Mouse (Mus musculus): ENCODE measurements at regions not wholly inside any gene's neighbourhood (a gene's known extent, or its start where the extent isn't known, plus 50 kb on each side); places are given as distances from the start of the nearest gene placed in this dataset.

DNA sequence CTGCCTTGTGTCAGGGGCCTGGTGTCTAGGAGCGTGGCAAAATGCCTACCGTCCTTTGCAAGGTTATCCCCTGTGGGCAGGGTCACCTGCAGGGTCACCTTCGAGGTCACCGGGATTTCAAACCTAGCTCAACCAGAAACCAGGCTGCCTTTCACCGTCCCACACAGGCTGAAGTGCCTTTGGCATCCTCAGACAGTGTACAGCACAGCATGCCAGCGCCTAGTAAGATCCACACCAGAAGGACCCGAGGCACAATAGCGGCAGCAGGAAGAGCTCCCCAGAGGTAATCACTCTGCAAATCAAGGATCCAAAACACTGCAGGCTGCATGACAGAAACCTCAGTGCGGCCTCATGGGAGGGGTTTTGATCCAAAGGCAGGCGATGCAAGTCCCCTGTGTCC is 155.9 kb downstream of the 2410131K14Rik start:
- no peak overlapping the region for H3K27ac ChIP-seq
- no peaks in the 10 kb centered on the region for H3K4me1 ChIP-seq (replicated peaks; ENCODE audit: insufficient read depth, low read length)
- WGBS, result 56% methylated on average over 10 of the region's 10 CpGs
- no peak overlapping the region for H3K9ac ChIP-seq (ENCODE audit: low read depth, low read length)
- no peak overlapping the region for H3K4me2 ChIP-seq (ENCODE audit: low read length)
- TF ChIP-seq CTCF (IDR thresholded peaks at IDR 0.05; ENCODE audit: low read depth), result no peak
- H3K4me3 ChIP-seq (replicated peaks; ENCODE audit: low read depth, low read length), result no peak overlapping the region
- peaks cover 7% of the 10 kb centered on the region; the same call in 1 of the 2 replicates for H3K9me3 ChIP-seq (replicated peaks; ENCODE audit: low read length)
- no peak for DNase-seq (ENCODE audit: low spot score)
- no peak for ATAC-seq (replicated peaks; ENCODE audit: low FRiP score, low read depth)
- no peaks in the 10 kb centered on the region for H3K27me3 ChIP-seq (ENCODE audit: insufficient read depth, low read length)
- no peaks in the 10 kb centered on the region for H3K36me3 ChIP-seq (ENCODE audit: insufficient read depth, low read length)

DNA sequence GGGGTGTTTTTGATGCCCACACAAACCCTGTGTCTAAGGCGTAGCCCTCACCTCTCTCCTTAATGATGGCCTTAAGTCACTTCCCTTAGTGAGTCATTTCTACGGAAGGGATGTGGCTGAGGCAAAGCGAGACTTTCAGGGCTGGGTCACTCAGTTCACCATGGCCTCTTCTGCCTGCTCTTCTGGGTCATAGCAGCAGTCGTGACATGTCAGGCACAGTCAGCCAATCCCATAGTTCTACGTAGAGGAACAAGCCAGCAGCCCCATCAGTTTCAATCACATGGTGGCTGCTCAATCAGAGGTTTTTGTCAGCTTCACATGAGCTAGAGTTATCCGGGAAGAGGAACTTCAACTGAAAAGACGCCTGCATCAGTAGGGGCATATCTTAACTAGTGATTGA is 156.1 kb upstream of the Med13l start:
- H3K9ac ChIP-seq (ENCODE audit: low read depth, low read length), result no peak overlapping the region
- no peak for TF ChIP-seq CTCF (IDR thresholded peaks at IDR 0.05; ENCODE audit: low read depth)
- peaks cover 7% of the 10 kb centered on the region; the same call in 1 of the 2 replicates for H3K9me3 ChIP-seq (replicated peaks; ENCODE audit: low read length)
- H3K27ac ChIP-seq, result no peak overlapping the region
- WGBS, result 71% methylated on average over 7 of the region's 7 CpGs
- no peak overlapping the region for H3K4me2 ChIP-seq (ENCODE audit: low read length)
- H3K4me1 ChIP-seq (replicated peaks; ENCODE audit: insufficient read depth, low read length), result no peaks in the 10 kb centered on the region
- H3K36me3 ChIP-seq (ENCODE audit: insufficient read depth, low read length), result no peaks in the 10 kb centered on the region
- H3K4me3 ChIP-seq (replicated peaks; ENCODE audit: low read depth, low read length), result no peak overlapping the region
- ATAC-seq (replicated peaks; ENCODE audit: low FRiP score, low read depth) (no peak), DNase-seq (ENCODE audit: low spot score) (no peak)
- H3K27me3 ChIP-seq (ENCODE audit: insufficient read depth, low read length), result no peaks in the 10 kb centered on the region

DNA sequence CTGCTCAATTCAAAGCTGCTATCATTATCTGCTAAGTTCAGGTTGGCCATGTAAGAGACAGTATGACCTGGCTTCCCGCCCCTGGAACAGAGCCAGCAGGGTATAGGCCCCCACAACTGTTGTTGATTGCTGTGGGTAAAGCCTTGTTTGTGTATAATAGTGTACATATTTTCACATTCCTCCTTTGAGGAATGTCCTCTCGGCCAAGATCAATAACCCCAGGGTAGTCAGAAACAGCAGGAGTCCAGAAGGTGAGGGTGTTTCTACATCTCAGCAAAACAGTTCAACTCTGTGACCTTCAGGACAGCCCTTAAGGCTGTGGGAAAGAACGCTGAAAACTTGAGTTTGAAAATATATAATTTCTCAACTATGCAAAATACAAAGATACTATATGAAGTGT is 155.1 kb upstream of the Med13l start:
- H3K36me3 ChIP-seq (ENCODE audit: insufficient read depth, low read length), result no peaks in the 10 kb centered on the region
- H3K27me3 ChIP-seq (ENCODE audit: insufficient read depth, low read length), result no peaks in the 10 kb centered on the region
- no peak overlapping the region for H3K9ac ChIP-seq (ENCODE audit: low read depth, low read length)
- no peak for TF ChIP-seq CTCF (IDR thresholded peaks at IDR 0.05; ENCODE audit: low read depth)
- no peak overlapping the region for H3K27ac ChIP-seq
- ATAC-seq (replicated peaks; ENCODE audit: low FRiP score, low read depth) (no peak), DNase-seq (ENCODE audit: low spot score) (no peak)
- H3K9me3 ChIP-seq (replicated peaks; ENCODE audit: low read length), result peaks cover 7% of the 10 kb centered on the region; the same call in 1 of the 2 replicates
- no peak overlapping the region for H3K4me2 ChIP-seq (ENCODE audit: low read length)
- no peaks in the 10 kb centered on the region for H3K4me1 ChIP-seq (replicated peaks; ENCODE audit: insufficient read depth, low read length)
- 91% methylated on average over 3 of the region's 3 CpGs for WGBS
- H3K4me3 ChIP-seq (replicated peaks; ENCODE audit: low read depth, low read length), result no peak overlapping the region

- WGBS, result 59% methylated on average over 11 of the region's 11 CpGs
These were observed 153.0 kb upstream of the Med13l start for GRCm38 (mm10) chr5:118407451-118407850.

DNA sequence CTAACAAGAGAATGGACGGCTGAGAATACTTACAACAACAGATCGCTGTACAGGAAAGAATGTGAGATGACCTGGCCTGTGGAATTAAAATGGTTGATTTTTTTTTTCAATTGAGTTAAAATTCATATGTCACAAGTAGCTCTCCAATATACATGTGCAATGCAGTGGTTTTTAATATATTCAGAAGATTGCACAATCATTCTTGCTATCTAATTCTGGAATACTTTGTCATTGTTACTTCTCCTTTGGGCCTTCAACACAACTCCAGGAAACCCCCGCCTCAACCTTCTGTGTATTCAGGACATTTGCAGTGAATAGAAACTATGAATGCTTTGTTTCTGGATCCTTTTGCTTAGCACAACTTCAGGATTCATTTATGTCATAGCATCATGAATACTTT is 152.5 kb upstream of the Med13l start:
- Histone ChIP-seq H3K27ac (no peak overlapping the region), H3K27me3 (ENCODE audit: insufficient read depth, low read length) (no peaks in the 10 kb centered on the region), H3K4me3 (replicated peaks; ENCODE audit: low read depth, low read length) (no peak overlapping the region), H3K4me1 (replicated peaks; ENCODE audit: insufficient read depth, low read length) (no peaks in the 10 kb centered on the region), H3K9ac (ENCODE audit: low read depth, low read length) (no peak overlapping the region), H3K36me3 (ENCODE audit: insufficient read depth, low read length) (no peaks in the 10 kb centered on the region), H3K9me3 (replicated peaks; ENCODE audit: low read length) (peaks cover 7% of the 10 kb centered on the region; the same call in 1 of the 2 replicates), H3K4me2 (ENCODE audit: low read length) (no peak overlapping the region)
- no peak for ATAC-seq (replicated peaks; ENCODE audit: low FRiP score, low read depth)
- WGBS, result 73% methylated on average over 3 of the region's 3 CpGs
- TF ChIP-seq CTCF (IDR thresholded peaks at IDR 0.05; ENCODE audit: low read depth), result no peak
- no peak for DNase-seq (ENCODE audit: low spot score)

More at GRCm38 (mm10) chr5:118407451-118407850, 153.0 kb upstream of the Med13l start:
- no peak for ATAC-seq (replicated peaks; ENCODE audit: low FRiP score, low read depth)
- no peak for TF ChIP-seq CTCF (IDR thresholded peaks at IDR 0.05; ENCODE audit: low read depth)
- peaks cover 7% of the 10 kb centered on the region; the same call in 1 of the 2 replicates for H3K9me3 ChIP-seq (replicated peaks; ENCODE audit: low read length)
- H3K4me1 ChIP-seq (replicated peaks; ENCODE audit: insufficient read depth, low read length), result no peaks in the 10 kb centered on the region
- no peak for DNase-seq (ENCODE audit: low spot score)
- H3K36me3 ChIP-seq (ENCODE audit: insufficient read depth, low read length), result no peaks in the 10 kb centered on the region
- no peaks in the 10 kb centered on the region for H3K27me3 ChIP-seq (ENCODE audit: insufficient read depth, low read length)
- no peak overlapping the region for H3K27ac ChIP-seq
- no peak overlapping the region for H3K9ac ChIP-seq (ENCODE audit: low read depth, low read length)
- no peak overlapping the region for H3K4me2 ChIP-seq (ENCODE audit: low read length)
- H3K4me3 ChIP-seq (replicated peaks; ENCODE audit: low read depth, low read length), result no peak overlapping the region

DNA sequence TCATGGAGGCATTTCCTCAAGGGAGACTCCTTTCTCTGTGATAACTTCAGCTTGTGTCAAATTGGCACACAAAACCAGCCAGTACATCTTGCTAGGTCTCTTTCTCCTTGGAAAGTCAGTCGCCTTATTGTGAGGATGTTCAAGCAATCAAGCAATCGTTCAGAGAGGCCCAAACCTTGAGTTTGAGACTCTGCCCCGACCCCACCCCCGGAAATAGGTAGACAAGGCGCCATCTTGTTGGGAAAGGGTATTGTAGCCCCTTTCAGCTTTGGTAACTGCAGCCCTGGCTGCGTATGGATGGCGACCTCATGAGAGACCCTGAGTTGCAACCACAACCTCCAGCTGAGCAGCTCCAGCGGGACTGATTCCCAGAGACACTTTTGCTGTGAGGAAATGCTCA is 151.7 kb upstream of the Med13l start:
- H3K4me2 ChIP-seq (ENCODE audit: low read length), result no peak overlapping the region
- TF ChIP-seq CTCF (IDR thresholded peaks at IDR 0.05; ENCODE audit: low read depth), result no peak
- no peak overlapping the region for H3K4me3 ChIP-seq (replicated peaks; ENCODE audit: low read depth, low read length)
- H3K27ac ChIP-seq, result no peak overlapping the region
- H3K27me3 ChIP-seq (ENCODE audit: insufficient read depth, low read length), result no peaks in the 10 kb centered on the region
- WGBS, result 86% methylated on average over 8 of the region's 8 CpGs
- H3K9me3 ChIP-seq (replicated peaks; ENCODE audit: low read length), result peaks cover 7% of the 10 kb centered on the region; the same call in 1 of the 2 replicates
- H3K36me3 ChIP-seq (ENCODE audit: insufficient read depth, low read length), result no peaks in the 10 kb centered on the region
- no peak overlapping the region for H3K9ac ChIP-seq (ENCODE audit: low read depth, low read length)
- no peaks in the 10 kb centered on the region for H3K4me1 ChIP-seq (replicated peaks; ENCODE audit: insufficient read depth, low read length)
- ATAC-seq (replicated peaks; ENCODE audit: low FRiP score, low read depth) (no peak), DNase-seq (ENCODE audit: low spot score) (no peak)

Measured in kidney, postnatal 0 days (tissue).